Mouse (Mus musculus): Measurements from ENCODE around the gene Sptssa.

The Sptssa gene

GRCm38 (mm10) chr12:54655292-54656038, 908 bp downstream of the Sptssa start:
- no peak for DNase-seq (ENCODE audit: low spot score in 2 of 2)

GRCm38 (mm10) chr12:54654741-54655140, 1.6 kb downstream of the Sptssa start:
- no peak for DNase-seq (ENCODE audit: low spot score in 2 of 2)

- DNase-seq (ENCODE audit: low spot score in 2 of 2), result no peak
These were observed 2.2 kb downstream of the Sptssa start for GRCm38 (mm10) chr12:54654141-54654540.

GRCm38 (mm10) chr12:54652346-54652745, 4.0 kb downstream of the Sptssa start:
- DNase-seq (ENCODE audit: low spot score in 2 of 2), result no peak

GRCm38 (mm10) chr12:54651820-54652219, 4.6 kb downstream of the Sptssa start:
- DNase-seq (ENCODE audit: low spot score in 2 of 2), result no peak

GRCm38 (mm10) chr12:54651158-54651557, 5.2 kb downstream of the Sptssa start:
- DNase-seq (ENCODE audit: low spot score in 2 of 2), result no peak

GRCm38 (mm10) chr12:54644947-54645346, 11.4 kb downstream of the Sptssa start:
- DNase-seq (ENCODE audit: low spot score in 2 of 2), result no peak

- DNase-seq (ENCODE audit: low spot score in 2 of 2), result no peak
These were observed 13.0 kb downstream of the Sptssa start for GRCm38 (mm10) chr12:54643320-54643892.

- DNase-seq (ENCODE audit: low spot score in 2 of 2), result no peak
These were observed 15.0 kb downstream of the Sptssa start for GRCm38 (mm10) chr12:54641374-54641773.

- no peak for DNase-seq (ENCODE audit: low spot score in 2 of 2)
These were observed 16.1 kb downstream of the Sptssa start for GRCm38 (mm10) chr12:54640259-54640658.

- DNase-seq (ENCODE audit: low spot score in 2 of 2), result no peak
These were observed 19.3 kb downstream of the Sptssa start for GRCm38 (mm10) chr12:54637033-54637432.

- no peak for DNase-seq (ENCODE audit: low spot score in 2 of 2)
These were observed 24.2 kb downstream of the Sptssa start for GRCm38 (mm10) chr12:54632141-54632540.

GRCm38 (mm10) chr12:54621942-54622341, 34.4 kb downstream of the Sptssa start:
- no peak for DNase-seq (ENCODE audit: low spot score in 2 of 2)

- DNase-seq (ENCODE audit: low spot score in 2 of 2), result no peak
These were observed 36.2 kb downstream of the Sptssa start for GRCm38 (mm10) chr12:54620042-54620705.

- no peak for DNase-seq (ENCODE audit: low spot score in 2 of 2)
These were observed 47.4 kb downstream of the Sptssa start for GRCm38 (mm10) chr12:54608988-54609387.

- no peak for DNase-seq (ENCODE audit: low spot score in 2 of 2)
These were observed 51.2 kb downstream of the Sptssa start for GRCm38 (mm10) chr12:54605203-54605602.

GRCm38 (mm10) chr12:54603542-54604167, 52.7 kb downstream of the Sptssa start:
- DNase-seq (ENCODE audit: low spot score in 2 of 2), result no peak

GRCm38 (mm10) chr12:54600482-54600881, 55.9 kb downstream of the Sptssa start:
- DNase-seq (ENCODE audit: low spot score in 2 of 2), result no peak

- no peak for DNase-seq (ENCODE audit: low spot score in 2 of 2)
These were observed 58.0 kb downstream of the Sptssa start for GRCm38 (mm10) chr12:54598358-54598757.

GRCm38 (mm10) chr12:54596715-54597114, 59.7 kb downstream of the Sptssa start:
- no peak for DNase-seq (ENCODE audit: low spot score in 2 of 2)
